Mouse (Mus musculus) CD4-positive helper T cell, adult 2 months (primary cell): ENCODE measurements around the gene Sri.

Experiments used
- DNase-seq: peaks from one replicate; pipeline ENCODE4 v3.0.0-alpha.2; 2012; ENCODE audit warnings: low read depth, missing footprints, low spot score

The Sri gene

GRCm38 (mm10) chr5:8111691-8112090, 65.8 kb downstream of the Sri start:
- no peak for DNase-seq

GRCm38 (mm10) chr5:8112246-8112645, 66.4 kb downstream of the Sri start:
- DNase-seq: no peak

GRCm38 (mm10) chr5:8116561-8117168, 70.8 kb downstream of the Sri start:
- DNase-seq: no peak
